Mouse (Mus musculus) CH12.LX (cell line): ENCODE data around the gene Scd4. TPM values are rescaled to one million over a fixed set of nuclear protein-coding genes. Genes with fewer than 3 reads are reported as not detected.

Experiments
- DNase-seq: peaks from one replicate; pipeline ENCODE4 v3.0.0-alpha.2; 2013; ENCODE audit errors: extremely low read depth
- H3K27ac ChIP-seq: 2 replicates; pipeline ENCODE4 v1.5.1; 2012; ENCODE audit warnings: low read depth, mild to moderate bottlenecking, control low read depth, moderate library complexity; ENCODE audit not compliant: insufficient read depth
- H3K27me3 ChIP-seq: replicated peaks from 2 replicates; pipeline ENCODE3; 2012; ENCODE audit warnings: inconsistent platforms
- H3K36me3 ChIP-seq, 2 experiments: replicated peaks in 1 of 2; 2 replicates each; pipeline versions ENCODE3 to v1.6.1; 2012; ENCODE audit warnings: inconsistent platforms in 1 of 2, low read length in 1 of 2, mild to moderate bottlenecking in 1 of 2, mixed read lengths in 1 of 2, moderate library complexity in 1 of 2; ENCODE audit not compliant: control insufficient read depth in 1 of 2, insufficient read depth in 1 of 2
- H3K4me1 ChIP-seq, 2 experiments: 2 replicates each; pipeline ENCODE4 v1.6.1; 2012; ENCODE audit warnings: inconsistent platforms in 1 of 2, moderate library complexity in 1 of 2; ENCODE audit not compliant: insufficient read depth in 2 of 2, control insufficient read depth in 1 of 2
- H3K4me2 ChIP-seq: 2 replicates; pipeline ENCODE4 v1.6.1; 2012; ENCODE audit warnings: low read depth, mild to moderate bottlenecking, control low read depth; ENCODE audit not compliant: poor library complexity, insufficient read depth, severe bottlenecking
- H3K4me3 ChIP-seq, 3 experiments: fragments of 150-350 bp in 1 of 3; sonication (generic) in 1 of 3; replicated peaks in 1 of 3; 2 replicates each; pipeline versions ENCODE3 to v1.5.1; 2011 to 2012; ENCODE audit warnings: low read depth in 2 of 3, low read length in 2 of 3, mild to moderate bottlenecking in 2 of 3, moderate library complexity in 2 of 3, control low read depth in 1 of 3, improper control_type of control experiment in 1 of 3, inconsistent platforms in 1 of 3, mixed read lengths in 1 of 3; ENCODE audit not compliant: poor library complexity in 1 of 3
- H3K79me2 ChIP-seq: replicated peaks from 2 replicates; pipeline ENCODE4 v1.6.1; 2012; ENCODE audit warnings: mild to moderate bottlenecking, moderate library complexity; ENCODE audit not compliant: control insufficient read depth, poor library complexity, insufficient read depth, severe bottlenecking; ENCODE audit errors: extremely low read depth
- H3K9ac ChIP-seq: 2 replicates; pipeline ENCODE4 v1.6.1; 2012; ENCODE audit warnings: low read depth, mild to moderate bottlenecking, control low read depth, moderate library complexity; ENCODE audit not compliant: insufficient read depth
- H3K9me3 ChIP-seq: replicated peaks from 2 replicates; pipeline ENCODE3; 2012; ENCODE audit warnings: low read length, inconsistent platforms, mixed read lengths
- BHLHE40 ChIP-seq: IDR thresholded peaks from 2 replicates; pipeline ENCODE4 v1.6.1; 2011; ENCODE audit warnings: mild to moderate bottlenecking, low read depth, low read length, improper control_type of control experiment
- CHD1 ChIP-seq: IDR thresholded peaks from 2 replicates; pipeline ENCODE4 v1.6.1; 2012; ENCODE audit warnings: low read depth, low read length, improper control_type of control experiment, inconsistent platforms
- CHD2 ChIP-seq: IDR thresholded peaks from 2 replicates; pipeline ENCODE4 v1.6.1; 2011; ENCODE audit warnings: low read length, improper control_type of control experiment
- CTCF ChIP-seq, 2 experiments: IDR thresholded peaks in 1 of 2; conservative IDR thresholded peaks in 1 of 2; 2 replicates each; pipeline ENCODE4 v1.5.1; 2011 to 2012; ENCODE audit warnings: low read depth in 2 of 2, low read length in 2 of 2, improper control_type of control experiment in 1 of 2, inconsistent platforms in 1 of 2, mild to moderate bottlenecking in 1 of 2, moderate library complexity in 1 of 2
- E2F4 ChIP-seq: IDR thresholded peaks from 2 replicates; pipeline ENCODE4 v1.6.1; 2011; ENCODE audit warnings: low read depth, low read length, improper control_type of control experiment; ENCODE audit not compliant: insufficient replicate concordance
- ELF1 ChIP-seq: IDR thresholded peaks from 2 replicates; pipeline ENCODE4 v1.6.1; 2014; ENCODE audit warnings: low read depth, mild to moderate bottlenecking, inconsistent platforms, low read length, improper control_type of control experiment
- EP300 ChIP-seq: IDR thresholded peaks from 2 replicates; pipeline ENCODE4 v1.6.1; 2011; ENCODE audit warnings: low read length, improper control_type of control experiment
- ETS1 ChIP-seq: conservative IDR thresholded peaks from 2 replicates; pipeline ENCODE4 v1.6.1; 2012; ENCODE audit warnings: low read depth, mild to moderate bottlenecking, inconsistent platforms, low read length, improper control_type of control experiment, moderate library complexity
- GABPA ChIP-seq: IDR thresholded peaks from 2 replicates; pipeline ENCODE4 v1.6.1; 2012; ENCODE audit warnings: low read depth, low read length, improper control_type of control experiment, inconsistent platforms; ENCODE audit not compliant: insufficient replicate concordance
- HCFC1 ChIP-seq: IDR thresholded peaks from 2 replicates; pipeline ENCODE4 v1.6.1; 2012; ENCODE audit warnings: low read depth, mild to moderate bottlenecking, inconsistent platforms, low read length, improper control_type of control experiment
- IRF4 ChIP-seq: IDR thresholded peaks from 2 replicates; pipeline ENCODE4 v1.6.1; 2014; ENCODE audit warnings: low read depth, mild to moderate bottlenecking, inconsistent platforms, low read length, improper control_type of control experiment
- JUN ChIP-seq: IDR thresholded peaks from 2 replicates; pipeline ENCODE4 v1.6.1; 2011; ENCODE audit warnings: low read depth, mild to moderate bottlenecking, low read length, improper control_type of control experiment, moderate library complexity; ENCODE audit not compliant: insufficient read depth
- JUND ChIP-seq: conservative IDR thresholded peaks from 2 replicates; pipeline ENCODE4 v1.6.1; 2011; ENCODE audit warnings: low read depth, low read length, improper control_type of control experiment
- KAT2A ChIP-seq: IDR thresholded peaks from 2 replicates; pipeline ENCODE4 v1.6.1; 2012; ENCODE audit warnings: low read length, improper control_type of control experiment, inconsistent platforms; ENCODE audit not compliant: insufficient replicate concordance
- MAX ChIP-seq: IDR thresholded peaks from 2 replicates; pipeline ENCODE4 v1.6.1; 2011; ENCODE audit warnings: low read length, improper control_type of control experiment
- MAZ ChIP-seq: IDR thresholded peaks from 2 replicates; pipeline ENCODE4 v1.6.1; 2012; ENCODE audit warnings: low read depth, mild to moderate bottlenecking, inconsistent platforms, low read length, improper control_type of control experiment, moderate library complexity
- MEF2A ChIP-seq: IDR thresholded peaks from 2 replicates; pipeline ENCODE4 v1.6.1; 2014; ENCODE audit warnings: low read depth, mild to moderate bottlenecking, inconsistent platforms, low read length, improper control_type of control experiment, borderline replicate concordance
- MYC ChIP-seq: IDR thresholded peaks from 2 replicates; pipeline ENCODE4 v1.6.1; 2011; ENCODE audit warnings: low read depth, mild to moderate bottlenecking, improper control_type of control experiment, low read length
- NELFE ChIP-seq: IDR thresholded peaks from 2 replicates; pipeline ENCODE4 v1.6.1; 2011; ENCODE audit warnings: low read depth, low read length, improper control_type of control experiment
- PAX5 ChIP-seq: IDR thresholded peaks from 2 replicates; pipeline ENCODE4 v1.6.1; 2012; ENCODE audit warnings: low read length, inconsistent platforms, mixed read lengths
- POLR2A ChIP-seq: IDR thresholded peaks from 2 replicates; pipeline ENCODE4 v1.6.1; 2011; ENCODE audit warnings: low read depth, mild to moderate bottlenecking, improper control_type of control experiment, low read length
- RCOR1 ChIP-seq: conservative IDR thresholded peaks from 2 replicates; pipeline ENCODE4 v1.6.1; 2012; ENCODE audit warnings: low read depth, mild to moderate bottlenecking, inconsistent platforms, low read length, improper control_type of control experiment
- SIN3A ChIP-seq: IDR thresholded peaks from 2 replicates; pipeline ENCODE4 v1.6.1; 2012; ENCODE audit warnings: low read length, improper control_type of control experiment, inconsistent platforms
- SMC3 ChIP-seq: IDR thresholded peaks from 2 replicates; pipeline ENCODE4 v1.6.1; 2011; ENCODE audit warnings: low read depth, low read length, improper control_type of control experiment
- TBP ChIP-seq: conservative IDR thresholded peaks from 2 replicates; pipeline ENCODE4 v1.6.1; 2011; ENCODE audit warnings: low read depth, low read length, improper control_type of control experiment
- TCF12 ChIP-seq: IDR thresholded peaks from 2 replicates; pipeline ENCODE4 v1.6.1; 2014; ENCODE audit warnings: low read depth, mild to moderate bottlenecking, inconsistent platforms, low read length, improper control_type of control experiment
- USF1 ChIP-seq: IDR thresholded peaks from 2 replicates; pipeline ENCODE4 v1.6.1; 2014; ENCODE audit warnings: low read depth, mild to moderate bottlenecking, inconsistent platforms, low read length, improper control_type of control experiment
- USF2 ChIP-seq: conservative IDR thresholded peaks from 2 replicates; pipeline ENCODE4 v1.6.1; 2011; ENCODE audit warnings: low read depth, low read length, improper control_type of control experiment
- ZKSCAN1 ChIP-seq: IDR thresholded peaks from 2 replicates; pipeline ENCODE4 v1.6.1; 2012; ENCODE audit warnings: low read depth, inconsistent platforms, low read length, improper control_type of control experiment, borderline replicate concordance
- ZMIZ1 ChIP-seq: IDR thresholded peaks from 2 replicates; pipeline ENCODE4 v1.6.1; 2012; ENCODE audit warnings: low read depth, mild to moderate bottlenecking, inconsistent platforms, low read length, improper control_type of control experiment
- ZNF384 ChIP-seq: IDR thresholded peaks from 2 replicates; pipeline ENCODE4 v1.6.1; 2012; ENCODE audit warnings: low read depth, low read length, improper control_type of control experiment, inconsistent platforms
- dilution Hi-C: fragments of 300-500 bp; cut with MboI; formaldehyde crosslinking; loops from 2 replicates; pipeline ENCODE4 v1.14.3; 2020; ENCODE audit warnings: low sequenced_read_pairs; ENCODE audit not compliant: extremely low pct_unique_long_range_greater_than_20kb, extremely low pct_ligation_motif_present
- in situ Hi-C: fragments of 300-500 bp; cut with MboI; formaldehyde crosslinking; loops from 3 replicates; pipeline ENCODE4 v1.14.3; 2019; ENCODE audit warnings: low sequenced_read_pairs, low pct_ligation_motif_present, low pct_unique_long_range_greater_than_20kb, mixed read lengths
- polyA plus RNA-seq: library from polyadenylated mRNA; unstranded; fragments of >175 nt; gene quantifications from 2 replicates; pipeline ENCODE4 v1.2.1, GENCODE M21; 2012; ENCODE audit warnings: low read depth; ENCODE audit not compliant: insufficient read length
- total RNA-seq, 2 experiments: library from RNA; depleted of rRNA; stranded (reverse); fragments of 300-350 nt in 1 of 2; fragments of >200 nt in 1 of 2; gene quantifications; 2 replicates each; pipeline ENCODE4 v1.2.3; 2012 to 2014

Scd4 gene
- total and polyA plus RNA-seq, 3 experiments = 0.11 TPM; not detected in 2

DNA sequence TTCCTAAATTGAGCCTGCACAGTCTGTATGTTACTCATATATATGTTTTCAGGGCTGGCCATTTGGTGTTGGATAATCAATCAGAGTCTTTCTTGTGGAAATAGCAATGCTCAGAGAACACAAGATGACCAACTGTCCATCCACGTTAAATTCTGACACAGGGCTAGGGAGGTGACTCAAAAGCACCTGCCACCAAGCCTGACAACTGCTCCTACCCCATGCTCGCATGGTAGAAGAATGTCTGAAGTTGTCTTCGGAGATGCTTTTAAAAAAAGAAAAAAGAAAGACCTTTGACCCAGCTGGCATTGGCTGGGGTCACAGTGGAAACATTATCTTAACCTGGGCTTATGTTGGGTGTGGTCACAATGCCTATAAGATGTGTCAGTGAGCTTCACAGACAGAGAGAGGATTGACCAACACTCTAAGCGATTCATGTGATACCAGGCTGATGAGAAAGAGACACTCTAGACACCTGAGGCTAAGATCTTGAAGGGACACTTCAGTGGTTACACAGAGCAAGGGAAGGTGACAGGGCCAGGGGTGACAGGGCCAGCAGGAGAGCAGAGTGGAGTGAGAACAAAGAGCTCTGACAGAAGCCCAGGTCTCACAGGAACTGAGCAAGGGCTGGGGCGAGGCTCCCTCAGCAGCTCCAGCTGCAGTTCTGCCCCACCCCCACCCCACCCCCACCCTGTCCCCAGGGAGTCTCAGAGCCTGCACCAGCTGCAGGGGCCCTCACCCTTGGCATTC, 44.9 kb downstream of the Scd4 start:
- peak overlapping the region; percentile 67 for H3K4me2 ChIP-seq
- TF ChIP-seq HCFC1 (no peak; the same call in 1 of the 2 replicates), ZNF384 (no peak; the same call in none of the 2 replicates), BHLHE40 (peak; percentile 34; the same call in 1 of the 2 replicates), TCF12 (peak; percentile 76; the same call in 1 of the 2 replicates), MAX (no peak), E2F4 (no peak), KAT2A (0 out of 2 replicates have a peak, but pooled peaks have one; percentile 41), JUND (no peak), ZMIZ1 (no peak), NELFE (no peak; the same call in 1 of the 2 replicates), CTCF (conservative IDR thresholded peaks at IDR 0.05 in 1 of 2, IDR thresholded peaks at IDR 0.05 in 1 of 2; ENCODE audit: low read depth in 2 of 2, low read length in 2 of 2) (no peak), ELF1 (no peak), MAZ (no peak), JUN (no peak), POLR2A (peak; percentile 63; the same call in 1 of the 2 replicates), SIN3A (peak; percentile 12; the same call in 1 of the 2 replicates), CHD2 (peak; percentile 25; the same call in 1 of the 2 replicates), CHD1 (peak; percentile 18), USF1 (no peak), IRF4 (no peak), MEF2A (no peak), EP300 (no peak; the same call in 1 of the 2 replicates), ETS1 (no peak), MYC (0 out of 2 replicates have a peak, but pooled peaks have one; percentile 30), RCOR1 (no peak), USF2 (no peak), GABPA (no peak), ZKSCAN1 (no peak), PAX5 (no peak), SMC3 (0 out of 2 replicates have a peak, but pooled peaks have one; percentile 3), TBP (no peak)

More for the DNA sequence above, 44.9 kb downstream of the Scd4 start:
- Histone ChIP-seq H3K79me2 (no peaks in the 10 kb centered on the region), H3K27ac (peak overlapping the region; percentile 99), H3K9ac (peak overlapping the region; percentile 85), H3K4me3 (peak overlapping the region in 1 of 3 experiments; percentile 16), H3K36me3 (peaks cover 0 to 3% of the 10 kb centered on the region in 2 experiments), H3K4me1 (peaks cover 29 to 85% of the 10 kb centered on the region in 2 experiments), H3K27me3 (no peaks in the 10 kb centered on the region), H3K9me3 (peaks cover 5% of the 10 kb centered on the region)
- DNase-seq = peak; percentile 60
- in situ Hi-C loops (loop anchor here (10.0 kb wide), 1 partner anchor 177 kb away; the partner anchor contains the start of genes Gm20538 and Ndufb8), dilution Hi-C loops (no loop called here)
